Mouse (Mus musculus) midbrain, postnatal 0 days (tissue): ENCODE measurements around the gene Zmynd12. TPM values are rescaled to one million over a fixed set of nuclear protein-coding genes. Genes with fewer than 3 reads are reported as not detected.

Experiments
- ATAC-seq: fragments of 200-750 bp; cut with Nextera tagmentation; 2 replicates; pipeline ENCODE4 v1.8.0; 2017; ENCODE audit warnings: moderate number of reproducible peaks, mild to moderate bottlenecking, moderate TSS enrichment, moderate library complexity; ENCODE audit not compliant: low FRiP score
- DNase-seq: peaks from one replicate; pipeline ENCODE4 v3.0.0-alpha.2; 2015; ENCODE audit warnings: low spot score
- H3K27ac ChIP-seq: fragments of 300-500 bp; sonication (generic); 2 replicates; pipeline ENCODE4 v1.5.1; 2014; ENCODE audit warnings: low read depth, mild to moderate bottlenecking, low read length, mixed read lengths
- H3K27me3 ChIP-seq: fragments of 300-500 bp; sonication (generic); 2 replicates; pipeline ENCODE4 v1.6.1; 2014; ENCODE audit warnings: low read length, control low read depth, mixed read lengths; ENCODE audit not compliant: insufficient read depth
- H3K36me3 ChIP-seq: fragments of 300-500 bp; sonication (generic); 2 replicates; pipeline ENCODE4 v1.6.1; 2014; ENCODE audit warnings: low read length, control low read depth, mixed read lengths; ENCODE audit not compliant: insufficient read depth
- H3K4me1 ChIP-seq: fragments of 300-500 bp; sonication (generic); 2 replicates; pipeline ENCODE4 v1.6.1; 2014; ENCODE audit warnings: mild to moderate bottlenecking, control low read depth, antibody characterized with exemption, low read length, mixed read lengths; ENCODE audit not compliant: insufficient read depth
- H3K4me2 ChIP-seq: fragments of 300-500 bp; sonication (generic); 2 replicates; pipeline ENCODE4 v1.6.1; 2014; ENCODE audit warnings: low read depth, mild to moderate bottlenecking, low read length, mixed read lengths; ENCODE audit not compliant: poor library complexity, severe bottlenecking
- H3K4me3 ChIP-seq: fragments of 300-500 bp; sonication (generic); 2 replicates; pipeline ENCODE4 v1.5.1; 2014; ENCODE audit warnings: low read depth, mild to moderate bottlenecking, low read length, moderate library complexity
- H3K9ac ChIP-seq: fragments of 300-500 bp; sonication (generic); replicated peaks from 2 replicates; pipeline ENCODE4 v1.6.1; 2014; ENCODE audit warnings: mild to moderate bottlenecking, low read length, moderate library complexity, mixed read lengths; ENCODE audit not compliant: poor library complexity, severe bottlenecking
- H3K9me3 ChIP-seq: fragments of 300-500 bp; sonication (generic); 2 replicates; pipeline ENCODE4 v1.6.1; 2016; ENCODE audit warnings: low read length, control low read depth
- CTCF ChIP-seq: IDR thresholded peaks from 2 replicates; pipeline ENCODE4 v1.5.1; 2016; ENCODE audit warnings: antibody characterized with exemption, mild to moderate bottlenecking
- WGBS: fragments of 180-500 bp; shearing (Covaris S2); extraction: QIAGEN DNeasy Blood & Tissue Kit; methylation state at CpG from one replicate; pipeline ENCODE4 v1.1.7; 2014; 5-methylcytosine and 5-hydroxymethylcytosine counted together
- polyA plus RNA-seq: library from polyadenylated mRNA; unstranded; fragments of >200 nt; fragmentation: Nextera tagmentation; extraction: Ambion mirVana; gene quantifications from 2 replicates; pipeline ENCODE4 v1.2.1, GENCODE M21; 2015
- total RNA-seq: library from RNA; depleted of rRNA; stranded (reverse); fragments of >200 nt; gene quantifications from 2 replicates; pipeline ENCODE4 v1.2.3, GENCODE M21; 2014; rRNA removed

Zmynd12 gene
- total RNA-seq, result 0.16 TPM in 1 of 2 replicates, not detected in the other
- 0.44 and 0.64 TPM in 2 replicates for polyA plus RNA-seq

- TF ChIP-seq CTCF, result peak; percentile 56
- peak within 1 kb of the TSS; percentile 84 for H3K27ac ChIP-seq
- H3K27me3 ChIP-seq, result no peaks in the 10 kb centered on the region
- H3K9me3 ChIP-seq, result no peaks in the 10 kb centered on the region
- peak within 1 kb of the TSS; percentile 49 for H3K4me3 ChIP-seq
- DNase-seq (peak; percentile 93), ATAC-seq (peak; percentile 90)
- WGBS, result under 1% methylated on average over 52 of the region's 52 CpGs
- peaks cover 5% of the 10 kb centered on the region; the same call in 1 of the 2 replicates for H3K4me1 ChIP-seq
- H3K4me2 ChIP-seq, result peak within 1 kb of the TSS; percentile 86
- no peaks in the 10 kb centered on the region for H3K36me3 ChIP-seq
- H3K9ac ChIP-seq, result peak within 1 kb of the TSS; percentile 60
Measured at GRCm38 (mm10) chr4:119422294-119422964, at the start of gene Zmynd12, which contains the start of gene Ppcs. Zmynd12 (plus strand) TSS chr4:119422814. Ppcs (minus strand) TSS chr4:119422420.

GRCm38 (mm10) chr4:119381471-119382190 lies 41.0 kb upstream of the Zmynd12 start:
- no peak for DNase-seq
- no peak overlapping the region for H3K27ac ChIP-seq
- H3K9ac ChIP-seq, result no peak overlapping the region
- H3K9me3 ChIP-seq, result no peaks in the 10 kb centered on the region
- no peak for TF ChIP-seq CTCF
- no peak for ATAC-seq
- H3K4me2 ChIP-seq, result no peak overlapping the region
- WGBS, result 80% methylated on average over 7 of the region's 7 CpGs
- H3K36me3 ChIP-seq, result no peaks in the 10 kb centered on the region
- H3K4me1 ChIP-seq, result no peaks in the 10 kb centered on the region; the same call in 1 of the 2 replicates
- no peak overlapping the region for H3K4me3 ChIP-seq
- H3K27me3 ChIP-seq, result no peaks in the 10 kb centered on the region

GRCm38 (mm10) chr4:119389184-119389583 lies 33.4 kb upstream of the Zmynd12 start:
- Histone ChIP-seq H3K4me3 (no peak overlapping the region), H3K27ac (no peak overlapping the region), H3K9ac (no peak overlapping the region), H3K36me3 (peaks cover 11% of the 10 kb centered on the region; the same call in 1 of the 2 replicates), H3K9me3 (no peaks in the 10 kb centered on the region), H3K27me3 (no peaks in the 10 kb centered on the region), H3K4me1 (no peaks in the 10 kb centered on the region), H3K4me2 (no peak overlapping the region)
- ATAC-seq, result no peak
- 55% methylated on average over 3 of the region's 3 CpGs for WGBS
- no peak for DNase-seq
- no peak for TF ChIP-seq CTCF

GRCm38 (mm10) chr4:119390369-119390768 lies 32.2 kb upstream of the Zmynd12 start:
- Histone ChIP-seq H3K9ac (no peak overlapping the region), H3K4me1 (no peaks in the 10 kb centered on the region), H3K4me2 (no peak overlapping the region), H3K9me3 (no peaks in the 10 kb centered on the region), H3K27ac (no peak overlapping the region), H3K27me3 (no peaks in the 10 kb centered on the region), H3K4me3 (no peak overlapping the region), H3K36me3 (peaks cover 11% of the 10 kb centered on the region; the same call in 1 of the 2 replicates)
- 94% methylated on average over 1 of the region's 1 CpGs for WGBS
- peak; percentile 38 for DNase-seq
- no peak for ATAC-seq
- TF ChIP-seq CTCF, result peak; percentile 72

GRCm38 (mm10) chr4:119398751-119399150 lies 23.9 kb upstream of the Zmynd12 start:
- no peaks in the 10 kb centered on the region for H3K27me3 ChIP-seq
- DNase-seq (no peak), ATAC-seq (no peak)
- H3K27ac ChIP-seq, result no peak overlapping the region
- no peaks in the 10 kb centered on the region for H3K4me1 ChIP-seq
- peaks cover 12% of the 10 kb centered on the region for H3K9me3 ChIP-seq
- peaks cover 28% of the 10 kb centered on the region for H3K36me3 ChIP-seq
- TF ChIP-seq CTCF, result no peak
- WGBS, result 82% methylated on average over 7 of the region's 7 CpGs
- no peak overlapping the region for H3K9ac ChIP-seq
- H3K4me3 ChIP-seq, result no peak overlapping the region
- H3K4me2 ChIP-seq, result no peak overlapping the region

- Histone ChIP-seq H3K4me3 (no peak overlapping the region), H3K36me3 (peaks cover 31% of the 10 kb centered on the region), H3K9me3 (peaks cover 15% of the 10 kb centered on the region), H3K27ac (no peak overlapping the region), H3K9ac (no peak overlapping the region), H3K27me3 (no peaks in the 10 kb centered on the region), H3K4me2 (no peak overlapping the region), H3K4me1 (no peaks in the 10 kb centered on the region)
- WGBS, result 55% methylated on average over 7 of the region's 7 CpGs
- no peak for TF ChIP-seq CTCF
- DNase-seq, result no peak
- ATAC-seq, result no peak
Measured at GRCm38 (mm10) chr4:119400896-119401295, 21.7 kb upstream of the Zmynd12 start.
